In the genomic region with DNA sequence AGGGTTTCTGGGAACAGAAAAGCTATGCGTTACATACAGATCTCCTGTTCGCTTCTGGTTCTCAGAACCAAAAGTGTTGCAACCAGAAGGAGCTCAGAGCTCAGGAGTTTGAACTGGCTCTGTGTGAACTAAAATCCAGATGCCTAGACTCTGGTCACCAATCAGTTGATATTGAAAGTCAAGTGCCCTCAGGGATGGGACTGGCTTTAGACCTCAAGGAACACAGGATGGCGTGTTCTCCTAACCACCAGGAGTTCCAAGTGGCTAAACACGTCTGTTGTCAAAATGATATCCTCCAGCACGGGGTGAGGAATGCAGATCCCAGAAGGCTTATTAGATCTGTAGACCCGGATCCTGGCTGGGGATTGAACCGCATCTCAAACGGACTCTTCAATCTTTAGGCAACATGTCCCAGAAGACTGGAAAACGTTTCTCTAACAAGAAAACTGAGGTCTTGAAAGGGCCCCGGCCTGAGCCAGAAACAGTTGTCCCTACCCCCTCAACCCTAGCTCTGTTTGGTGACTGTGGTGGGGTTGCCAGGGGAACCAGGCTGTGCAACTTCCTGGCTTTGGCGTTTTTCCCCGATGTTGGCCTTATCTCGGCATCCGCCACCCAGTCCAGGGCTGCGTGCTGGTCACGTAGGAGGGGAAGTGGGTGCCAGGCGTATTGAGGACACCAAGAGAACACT, we compare ENCODE assay signal across 8 mouse cellular contexts. TPM values are rescaled to one million over a fixed set of nuclear protein-coding genes. Genes with fewer than 3 reads are reported as not detected.
DNase-seq lines count a peak whose midpoint lies in the region; ATAC-seq and TF ChIP-seq lines count a peak whose summit lies in the region.

No protein-coding gene starts in this region.

- no peak overlapping the region for H3K4me2 ChIP-seq in stomach, postnatal 0 days (replicated peaks; ENCODE audit: low read depth)

- DNase-seq in adrenal gland, adult (ENCODE audit: inconsistent age in 2 of 2, low spot score in 1 of 2): peak; percentile 61 to 79
- no peak for DNase-seq in adrenal gland, adult 18-20 months (ENCODE audit: low spot score in 2 of 2)
- peak; percentile 91 for DNase-seq in MEL-GATA-1-ER (ENCODE audit: extremely low read depth, low read depth)
- DNase-seq in heart, adult 2 months: peak; percentile 81 to 92
- DNase-seq in kidney, adult 9 months: peak; percentile 62
- peak; percentile 79 for DNase-seq in lung, postnatal 14 days
- peak; percentile 77 for DNase-seq in stomach, postnatal 0 days (ENCODE audit: low spot score)
- no peak for DNase-seq in right cerebral cortex, adult 2 months (ENCODE audit: low spot score in 2 of 2)

- no peak overlapping the region for H3K9ac ChIP-seq in heart, adult 2 months (ENCODE audit: low read depth, low read length)
- no peak overlapping the region for H3K9ac ChIP-seq in stomach, postnatal 0 days (ENCODE audit: low read length)

- peaks cover 27% of the 10 kb centered on the region for H3K4me1 ChIP-seq in heart, adult 2 months (ENCODE audit: control insufficient read depth, insufficient read depth, low read length)
- H3K4me1 ChIP-seq in stomach, postnatal 0 days (replicated peaks; ENCODE audit: control insufficient read depth, insufficient read depth): peaks cover 8% of the 10 kb centered on the region; the same call in 1 of the 2 replicates

- H3K27me3 ChIP-seq in heart, adult 2 months (ENCODE audit: control insufficient read depth, insufficient read depth, low read length): no peaks in the 10 kb centered on the region
- no peaks in the 10 kb centered on the region for H3K27me3 ChIP-seq in stomach, postnatal 0 days (ENCODE audit: control insufficient read depth, insufficient read depth, low read length)

- peak; percentile 94 for TF ChIP-seq EP300 in heart, adult 2 months (IDR thresholded peaks at IDR 0.05; ENCODE audit: insufficient read depth, low read depth, low read length)
- no peak for TF ChIP-seq EP300 in stomach, postnatal 0 days (optimal IDR thresholded peaks at IDR 0.05)

- WGBS in heart, adult 2 months: 11% methylated on average over 17 of the region's 17 CpGs
- WGBS in stomach, postnatal 0 days: 52% methylated on average over 17 of the region's 17 CpGs

- no peak for TF ChIP-seq CTCF in heart, adult 2 months (IDR thresholded peaks at IDR 0.05)
- TF ChIP-seq CTCF in stomach, postnatal 0 days (IDR thresholded peaks at IDR 0.05; ENCODE audit: low read depth): no peak

- H3K4me3 ChIP-seq in heart, adult 2 months: 0 out of 2 replicates have a peak overlapping the region, but pooled peaks have one; percentile 15
- no peak overlapping the region for H3K4me3 ChIP-seq in stomach, postnatal 0 days (ENCODE audit: low read depth, low read length)

- H3K27ac ChIP-seq in heart, adult 2 months: peak overlapping the region; percentile 67
- peak overlapping the region; percentile 70 for H3K27ac ChIP-seq in stomach, postnatal 0 days (replicated peaks)

- ATAC-seq in stomach, postnatal 0 days (ENCODE audit: low FRiP score, low TSS enrichment): peak; percentile 37

- H3K9me3 ChIP-seq in stomach, postnatal 0 days (ENCODE audit: control insufficient read depth, low read length): no peaks in the 10 kb centered on the region

- H3K79me2 ChIP-seq in heart, adult 2 months (replicated peaks; ENCODE audit: control insufficient read depth, insufficient read depth, low read length): no peaks in the 10 kb centered on the region

- peaks cover 8% of the 10 kb centered on the region; the same call in 1 of the 2 replicates for H3K36me3 ChIP-seq in heart, adult 2 months (ENCODE audit: control insufficient read depth, insufficient read depth, low read length)
- no peaks in the 10 kb centered on the region for H3K36me3 ChIP-seq in stomach, postnatal 0 days (ENCODE audit: control insufficient read depth, insufficient read depth, low read length)

- no peak for TF ChIP-seq POLR2A in heart, adult 2 months (IDR thresholded peaks at IDR 0.05; ENCODE audit: insufficient read depth, low read depth, low read length)

- intact Hi-C loops in heart, adult 2 months (cut with DNase I): loop anchor here (1.0 to 10.0 kb wide), 2 partner anchors 12 to 289 kb away; no protein-coding TSS in a partner anchor

RNA-seq across cellular contexts. Expression of gene Cfap45, which starts 6.9 kb away (rescaled TPM):
- total RNA-seq in adrenal gland, adult 18-20 months (2021): under 1 TPM; 0.35 to 0.40 TPM
- under 1 TPM; 0.39 to 0.52 TPM for total RNA-seq in heart, adult 2 months (2021)
- 0.26 and 0.53 TPM in 2 replicates for polyA plus RNA-seq in heart, adult 2 months (2012; rRNA removed)
- 4.6 and 5.4 TPM in 2 replicates for polyA plus RNA-seq in stomach, postnatal 0 days (2015; fragmentation: Nextera tagmentation; extraction: Ambion mirVana)

RNA-seq across cellular contexts. Expression of gene Tagln2, which starts 13.8 kb away (rescaled TPM):
- total RNA-seq in adrenal gland, adult 18-20 months (2021): 10 to 100 TPM; 64.7 to 65.1 TPM
- 10 to 100 TPM; 65.5 to 77.8 TPM for total RNA-seq in heart, adult 2 months (2021)
- 131 and 152 TPM in 2 replicates for polyA plus RNA-seq in heart, adult 2 months (2012; rRNA removed)
- 564 and 594 TPM in 2 replicates for polyA plus RNA-seq in stomach, postnatal 0 days (2015; fragmentation: Nextera tagmentation; extraction: Ambion mirVana)

RNA-seq across cellular contexts. Expression of gene Igsf9, which starts 32.1 kb away (rescaled TPM):
- total RNA-seq in adrenal gland, adult 18-20 months (2021): 1 to 10 TPM; 1.1 to 3.2 TPM
- under 1 TPM; 0.36 to 0.47 TPM for total RNA-seq in heart, adult 2 months (2021)
- 2.1 and 3.8 TPM in 2 replicates for polyA plus RNA-seq in heart, adult 2 months (2012; rRNA removed)
- 16.7 and 19.9 TPM in 2 replicates for polyA plus RNA-seq in stomach, postnatal 0 days (2015; fragmentation: Nextera tagmentation; extraction: Ambion mirVana)

RNA-seq across cellular contexts. Expression of gene Slamf9, which starts 38.5 kb away (rescaled TPM):
- 1 to 10 TPM; 3.4 to 5.0 TPM for total RNA-seq in adrenal gland, adult 18-20 months (2021)
- 1 to 10 TPM; 1.2 to 2.3 TPM for total RNA-seq in heart, adult 2 months (2021)
- polyA plus RNA-seq in heart, adult 2 months (2012; rRNA removed): 6.8 and 7.0 TPM in 2 replicates
- 1.8 TPM in 2 replicates for polyA plus RNA-seq in stomach, postnatal 0 days (2015; fragmentation: Nextera tagmentation; extraction: Ambion mirVana)

RNA-seq across cellular contexts. Expression of gene Vsig8, which starts 42.1 kb away (rescaled TPM):
- under 1 TPM in 1 of 2 experiments, not detected in 1; 0.40 TPM for total RNA-seq in adrenal gland, adult 18-20 months (2021)
- total RNA-seq in heart, adult 2 months (2021): not detected
- polyA plus RNA-seq in heart, adult 2 months (2012; rRNA removed): not detected in 2 replicates
- polyA plus RNA-seq in stomach, postnatal 0 days (2015; fragmentation: Nextera tagmentation; extraction: Ambion mirVana): 19.2 and 22.7 TPM in 2 replicates

Comparison
In these comparisons a context has a peak if more than half of its experiments do, and no peak if none do; other contexts are left out.
1. DNase-seq: peak in adrenal gland, adult (2 of 2), MEL-GATA-1-ER (single experiment), heart, adult 2 months (2 of 2), kidney, adult 9 months (single experiment), lung, postnatal 14 days (single experiment) and stomach, postnatal 0 days (single experiment); none in adrenal gland, adult 18-20 months (0 of 2) and right cerebral cortex, adult 2 months (0 of 2).